Mouse (Mus musculus): ENCODE results near the gene Orc3. TPM values are rescaled to one million over a fixed set of nuclear protein-coding genes. Genes with fewer than 3 reads are reported as not detected.

The Orc3 gene
- polyA plus RNA-seq (2012; rRNA removed), result 1.9 and 3.4 TPM in 2 replicates

DNA sequence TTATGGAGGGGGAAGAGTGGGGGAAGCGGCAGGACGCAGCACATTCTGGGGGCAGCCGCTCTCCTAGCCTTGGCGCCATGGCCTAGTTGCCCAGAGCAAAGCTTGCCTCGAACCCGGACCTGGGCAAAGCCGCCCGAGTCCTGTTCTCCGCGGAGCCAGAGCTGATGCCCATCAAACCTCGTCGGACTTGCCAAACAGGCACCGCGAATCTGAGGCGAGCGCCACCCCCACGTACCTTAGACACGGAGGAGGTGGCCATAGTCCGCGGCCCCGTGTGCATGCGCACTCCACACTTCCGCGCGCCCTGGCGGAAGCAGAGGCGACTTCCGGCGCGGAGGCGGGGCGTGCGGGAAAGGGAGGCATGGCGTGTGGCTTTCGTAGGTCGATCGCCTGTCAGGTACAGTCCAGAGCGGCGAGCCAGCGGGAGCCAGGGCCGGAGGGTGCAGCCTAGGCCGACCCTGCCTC, at the start of gene Orc3, which contains the start of gene Rars2:
Gene Orc3, minus strand, starts transcription at position 315 of the 465 bp plus-strand sequence.
Gene Rars2, plus strand, starts transcription at position 328 of the 465 bp plus-strand sequence.
- H3K36me3 ChIP-seq (ENCODE audit: control insufficient read depth, insufficient read depth, low read length), result peaks cover under 1% of the 10 kb centered on the region; the same call in 1 of the 2 replicates
- peak within 1 kb of the TSS; percentile 84 for H3K27ac ChIP-seq (ENCODE audit: insufficient read depth, low read depth, low read length)
- under 1% methylated on average over 42 of the region's 42 CpGs for WGBS
- TF ChIP-seq CTCF (IDR thresholded peaks at IDR 0.05; ENCODE audit: extremely low read depth, insufficient read length, insufficient replicate concordance, low read depth, low read length) (no peak), POLR2A (IDR thresholded peaks at IDR 0.05; ENCODE audit: low read depth, low read length) (peak; percentile 89)
- peaks cover 4% of the 10 kb centered on the region for H3K4me1 ChIP-seq (ENCODE audit: control insufficient read depth, insufficient read depth, insufficient read length, low read length)
- H3K4me3 ChIP-seq (ENCODE audit: low read depth, low read length), result peak within 1 kb of the TSS; percentile 95
- H3K27me3 ChIP-seq (ENCODE audit: control insufficient read depth, insufficient read depth, low read length), result no peaks in the 10 kb centered on the region

DNA sequence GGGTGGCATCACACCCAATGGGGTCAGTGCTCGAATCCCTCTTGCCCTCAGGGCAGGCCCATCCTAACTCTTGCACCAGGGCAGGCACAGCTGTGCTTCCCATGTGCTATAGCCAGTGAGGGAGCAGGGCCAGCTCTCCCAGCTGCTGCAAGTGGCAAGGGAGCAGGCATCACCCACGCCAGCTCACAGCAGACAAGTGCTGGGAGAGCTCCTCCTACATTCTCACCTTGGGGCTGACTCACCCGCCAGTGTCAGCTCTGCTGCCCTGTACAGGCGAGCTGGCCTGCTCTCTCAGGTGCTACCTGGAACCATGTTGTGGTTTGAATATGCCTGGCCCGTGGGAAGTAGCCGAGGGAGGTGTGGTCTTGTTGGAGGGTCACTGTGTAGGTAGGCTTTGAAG, 47.2 kb upstream of the Orc3 start:
- no peak for TF ChIP-seq CTCF (IDR thresholded peaks at IDR 0.05; ENCODE audit: extremely low read depth, insufficient read length, insufficient replicate concordance, low read depth, low read length)
- TF ChIP-seq POLR2A (IDR thresholded peaks at IDR 0.05; ENCODE audit: low read depth, low read length), result no peak
- 86% methylated on average over 6 of the region's 6 CpGs for WGBS
- H3K27ac ChIP-seq (ENCODE audit: insufficient read depth, low read depth, low read length), result no peak overlapping the region
- no peak overlapping the region for H3K4me3 ChIP-seq (ENCODE audit: low read depth, low read length)
- peaks cover 58% of the 10 kb centered on the region for H3K36me3 ChIP-seq (ENCODE audit: control insufficient read depth, insufficient read depth, low read length)
- no peaks in the 10 kb centered on the region for H3K4me1 ChIP-seq (ENCODE audit: control insufficient read depth, insufficient read depth, insufficient read length, low read length)
- no peaks in the 10 kb centered on the region for H3K27me3 ChIP-seq (ENCODE audit: control insufficient read depth, insufficient read depth, low read length)

DNA sequence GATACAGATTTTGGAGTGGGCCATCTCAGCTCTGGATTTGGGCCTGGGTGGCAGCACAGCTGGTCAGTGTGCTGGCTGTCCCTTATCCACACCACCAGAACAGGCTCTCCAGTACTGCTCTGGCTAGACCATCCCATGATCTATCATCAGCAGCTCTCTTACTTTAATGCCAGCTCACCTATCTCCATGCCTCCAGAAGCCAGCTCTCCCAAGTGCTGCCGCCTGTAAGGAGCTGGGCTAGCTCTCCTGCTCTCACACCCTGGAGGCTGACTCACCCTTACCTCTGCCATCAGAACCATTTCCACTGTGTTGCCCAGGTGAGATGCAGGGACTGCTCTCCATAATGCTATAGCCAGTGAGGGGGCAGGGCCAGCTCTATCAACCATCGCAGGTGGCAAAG, 46.8 kb upstream of the Orc3 start:
- H3K27ac ChIP-seq (ENCODE audit: insufficient read depth, low read depth, low read length), result no peak overlapping the region
- H3K36me3 ChIP-seq (ENCODE audit: control insufficient read depth, insufficient read depth, low read length), result peaks cover 60% of the 10 kb centered on the region
- H3K4me1 ChIP-seq (ENCODE audit: control insufficient read depth, insufficient read depth, insufficient read length, low read length), result no peaks in the 10 kb centered on the region
- H3K4me3 ChIP-seq (ENCODE audit: low read depth, low read length), result no peak overlapping the region
- no peaks in the 10 kb centered on the region for H3K27me3 ChIP-seq (ENCODE audit: control insufficient read depth, insufficient read depth, low read length)
- TF ChIP-seq CTCF (IDR thresholded peaks at IDR 0.05; ENCODE audit: extremely low read depth, insufficient read length, insufficient replicate concordance, low read depth, low read length) (no peak), POLR2A (IDR thresholded peaks at IDR 0.05; ENCODE audit: low read depth, low read length) (no peak)
- 93% methylated on average over 2 of the region's 2 CpGs for WGBS

DNA sequence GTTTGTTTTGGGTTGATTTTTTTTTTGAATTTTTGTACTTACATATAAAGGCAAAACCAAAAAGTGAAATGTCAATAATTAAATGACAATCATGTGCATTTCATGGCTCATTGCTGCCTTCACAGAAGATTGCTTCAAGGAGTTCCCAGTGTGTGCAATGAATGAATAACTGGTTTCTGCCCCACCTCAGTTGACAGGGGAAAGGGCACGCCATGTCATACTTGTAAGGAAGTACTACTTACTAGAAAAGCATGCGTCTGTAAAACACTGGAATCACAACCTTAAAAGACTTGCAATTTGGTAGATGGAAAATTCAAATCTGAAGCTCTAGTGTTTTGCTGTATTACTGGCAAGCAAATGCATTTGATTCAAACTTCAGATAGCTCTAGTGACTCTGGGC, 44.3 kb upstream of the Orc3 start:
- no peak overlapping the region for H3K27ac ChIP-seq (ENCODE audit: insufficient read depth, low read depth, low read length)
- TF ChIP-seq POLR2A (IDR thresholded peaks at IDR 0.05; ENCODE audit: low read depth, low read length) (no peak), CTCF (IDR thresholded peaks at IDR 0.05; ENCODE audit: extremely low read depth, insufficient read length, insufficient replicate concordance, low read depth, low read length) (no peak)
- H3K36me3 ChIP-seq (ENCODE audit: control insufficient read depth, insufficient read depth, low read length), result peaks cover 61% of the 10 kb centered on the region
- H3K4me3 ChIP-seq (ENCODE audit: low read depth, low read length), result no peak overlapping the region
- H3K27me3 ChIP-seq (ENCODE audit: control insufficient read depth, insufficient read depth, low read length), result no peaks in the 10 kb centered on the region
- no peaks in the 10 kb centered on the region for H3K4me1 ChIP-seq (ENCODE audit: control insufficient read depth, insufficient read depth, insufficient read length, low read length)
- 80% methylated on average over 2 of the region's 2 CpGs for WGBS

DNA sequence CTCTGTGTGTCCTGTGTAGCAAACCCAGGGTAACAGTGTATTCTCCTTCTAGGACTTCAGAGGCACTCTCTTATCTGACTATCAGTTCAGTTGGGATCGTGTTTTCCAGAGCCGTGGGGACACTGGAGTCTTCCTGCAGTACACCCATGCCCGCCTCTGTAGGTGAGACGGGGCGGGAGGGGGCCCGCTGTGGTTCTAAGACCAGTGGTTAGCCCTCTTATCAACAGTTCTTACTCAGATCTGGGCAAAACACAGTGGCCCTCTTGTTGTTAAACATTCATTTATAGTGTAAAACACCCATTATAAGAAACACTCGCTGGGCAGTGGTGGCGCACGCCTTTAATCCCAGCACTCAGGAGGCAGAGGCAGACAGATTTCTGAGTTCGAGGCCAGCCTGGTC, 41.4 kb upstream of the Orc3 start:
- H3K4me3 ChIP-seq (ENCODE audit: low read depth, low read length), result no peak overlapping the region
- peaks cover 57% of the 10 kb centered on the region for H3K36me3 ChIP-seq (ENCODE audit: control insufficient read depth, insufficient read depth, low read length)
- H3K27ac ChIP-seq (ENCODE audit: insufficient read depth, low read depth, low read length), result no peak overlapping the region
- WGBS, result 96% methylated on average over 10 of the region's 10 CpGs
- H3K4me1 ChIP-seq (ENCODE audit: control insufficient read depth, insufficient read depth, insufficient read length, low read length), result no peaks in the 10 kb centered on the region
- H3K27me3 ChIP-seq (ENCODE audit: control insufficient read depth, insufficient read depth, low read length), result no peaks in the 10 kb centered on the region
- TF ChIP-seq POLR2A (IDR thresholded peaks at IDR 0.05; ENCODE audit: low read depth, low read length), result no peak
- no peak for TF ChIP-seq CTCF (IDR thresholded peaks at IDR 0.05; ENCODE audit: extremely low read depth, insufficient read length, insufficient replicate concordance, low read depth, low read length)

DNA sequence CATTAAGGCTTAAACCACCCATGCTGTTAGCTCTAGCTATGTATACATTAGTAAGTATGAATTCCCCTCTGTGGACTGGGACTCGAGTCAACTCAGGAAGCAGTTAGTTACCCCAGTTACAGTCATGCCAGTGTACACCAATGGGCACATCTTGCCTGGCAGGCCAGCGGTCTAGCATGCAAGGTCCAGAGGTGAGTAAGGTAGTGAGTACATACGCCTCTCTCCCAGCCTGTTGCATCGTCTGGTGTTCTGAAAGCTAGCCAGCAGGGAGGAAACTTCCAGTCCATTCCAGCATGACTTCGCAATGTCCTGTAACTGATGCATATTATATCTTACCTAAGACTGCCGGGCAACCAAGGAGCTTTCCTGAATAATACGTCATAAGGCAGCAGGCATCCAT, 38.4 kb upstream of the Orc3 start:
- H3K4me1 ChIP-seq (ENCODE audit: control insufficient read depth, insufficient read depth, insufficient read length, low read length), result no peaks in the 10 kb centered on the region
- WGBS, result 90% methylated on average over 7 of the region's 7 CpGs
- H3K27ac ChIP-seq (ENCODE audit: insufficient read depth, low read depth, low read length), result no peak overlapping the region
- H3K4me3 ChIP-seq (ENCODE audit: low read depth, low read length), result no peak overlapping the region
- H3K27me3 ChIP-seq (ENCODE audit: control insufficient read depth, insufficient read depth, low read length), result no peaks in the 10 kb centered on the region
- H3K36me3 ChIP-seq (ENCODE audit: control insufficient read depth, insufficient read depth, low read length), result peaks cover 55% of the 10 kb centered on the region
- TF ChIP-seq POLR2A (IDR thresholded peaks at IDR 0.05; ENCODE audit: low read depth, low read length) (no peak), CTCF (IDR thresholded peaks at IDR 0.05; ENCODE audit: extremely low read depth, insufficient read length, insufficient replicate concordance, low read depth, low read length) (no peak)

DNA sequence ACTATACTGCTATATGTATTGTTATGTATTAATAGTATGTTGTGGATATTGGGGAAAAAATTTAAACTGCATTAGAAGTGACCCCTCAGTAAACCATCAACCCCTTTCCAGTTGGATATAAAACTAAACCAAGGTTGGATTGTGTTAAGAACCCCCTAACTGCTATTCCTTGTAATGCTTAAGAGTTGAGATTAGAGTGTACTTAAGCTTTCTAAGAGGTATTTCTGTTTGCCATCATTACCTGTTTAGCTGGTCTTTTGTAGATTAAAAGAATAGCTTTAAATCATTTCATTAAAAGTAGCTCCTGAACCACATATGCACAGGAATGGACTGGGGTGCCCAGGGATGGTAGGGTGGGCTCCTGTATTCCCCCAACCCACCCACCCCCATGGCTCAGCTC, 30.0 kb upstream of the Orc3 start:
- Histone ChIP-seq H3K27me3 (ENCODE audit: control insufficient read depth, insufficient read depth, low read length) (no peaks in the 10 kb centered on the region), H3K4me1 (ENCODE audit: control insufficient read depth, insufficient read depth, insufficient read length, low read length) (no peaks in the 10 kb centered on the region), H3K36me3 (ENCODE audit: control insufficient read depth, insufficient read depth, low read length) (peaks cover 56% of the 10 kb centered on the region), H3K27ac (ENCODE audit: insufficient read depth, low read depth, low read length) (no peak overlapping the region), H3K4me3 (ENCODE audit: low read depth, low read length) (no peak overlapping the region)
- TF ChIP-seq POLR2A (IDR thresholded peaks at IDR 0.05; ENCODE audit: low read depth, low read length), result no peak
- no peak for TF ChIP-seq CTCF (IDR thresholded peaks at IDR 0.05; ENCODE audit: extremely low read depth, insufficient read length, insufficient replicate concordance, low read depth, low read length)
